Mouse (Mus musculus) thymus, adult 2 months (tissue): ENCODE data around the gene Pfn1.
A peak's percentile ranks its signal among the peaks of the same experiment; 100 is the strongest.

Experiments
- CTCF ChIP-seq: fragments of 200-500 bp; IDR thresholded peaks from 2 replicates; pipeline ENCODE4 v1.5.1; 2012; ENCODE audit warnings: mild to moderate bottlenecking, control low read depth, low read length, moderate library complexity, borderline replicate concordance; ENCODE audit not compliant: control insufficient read depth, poor library complexity, insufficient read depth; ENCODE audit errors: extremely low read depth
- POLR2A ChIP-seq: fragments of 200-500 bp; IDR thresholded peaks from 2 replicates; pipeline ENCODE4 v1.6.1; 2012; ENCODE audit warnings: mild to moderate bottlenecking, low read length, control low read depth, moderate library complexity; ENCODE audit not compliant: control insufficient read depth, poor library complexity, insufficient read depth; ENCODE audit errors: extremely low read depth

- TF ChIP-seq CTCF (no peak; the same call in 1 of the 2 replicates), POLR2A (peak; percentile 58)
Measured at GRCm38 (mm10) chr11:70615074-70615473, 39.4 kb downstream of the Pfn1 start.
